ENCODE assay signal across 9 mouse cellular contexts in the genomic region with DNA sequence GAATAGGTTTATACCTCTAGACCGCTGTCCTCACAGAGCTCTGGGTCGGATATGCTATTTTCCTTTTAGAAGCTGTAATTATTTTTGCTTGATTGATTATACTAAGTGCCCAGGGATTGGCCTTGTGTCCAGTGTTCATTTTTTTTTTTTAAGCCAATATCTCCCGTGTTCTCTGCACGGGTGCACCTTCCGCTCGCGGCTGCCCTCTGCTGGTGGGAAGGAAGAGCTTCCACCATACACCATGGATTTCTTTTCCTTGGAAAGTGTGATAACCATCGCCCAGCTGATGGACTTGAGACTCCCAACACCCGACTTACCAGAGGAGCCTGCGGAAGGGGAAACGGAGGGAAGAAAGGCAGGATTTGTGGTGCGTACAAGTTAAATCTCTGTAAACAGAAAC. TPM values are rescaled to one million over a fixed set of nuclear protein-coding genes. Genes with fewer than 3 reads are reported as not detected.
DNase-seq lines count a peak whose midpoint lies in the region; ATAC-seq and TF ChIP-seq lines count a peak whose summit lies in the region.
"Had no signal": no experiment of that assay in that cellular context is flagged by ENCODE, and none has a peak within 500 bp of the region (broad histone marks: within the 10 kb centered on the region; RNA-seq: fewer than 3 reads in every experiment).

No protein-coding gene starts in this region.

- H3K4me1 ChIP-seq in heart, embryonic 14.5 days (ENCODE audit: control insufficient read depth in 2 of 2, insufficient read depth in 2 of 2, low read length in 2 of 2) = peaks cover 5 to 7% of the 10 kb centered on the region in 2 experiments; a peak in 3 of 4 replicates
- H3K4me1 ChIP-seq in testis, adult 2 months (ENCODE audit: control insufficient read depth, insufficient read depth, low read length) = peaks cover 5% of the 10 kb centered on the region

- ATAC-seq in heart, embryonic 14.5 days (ENCODE audit: insufficient number of reproducible peaks, insufficient read depth, low FRiP score, low read depth) = no peak

- no peak overlapping the region for H3K4me3 ChIP-seq in heart, embryonic 14.5 days (ENCODE audit: control insufficient read depth in 1 of 2, insufficient read depth in 1 of 2, low read depth in 1 of 2, low read length in 2 of 2)
- H3K4me3 ChIP-seq in testis, adult 2 months (ENCODE audit: control insufficient read depth, low read depth, low read length) = peak overlapping the region; percentile 56

- no peak overlapping the region for H3K27ac ChIP-seq in heart, embryonic 14.5 days (replicated peaks in 1 of 2; ENCODE audit: control insufficient read depth in 1 of 2, insufficient read depth in 1 of 2, low read depth in 2 of 2, low read length in 2 of 2)
- H3K27ac ChIP-seq in testis, adult 2 months (ENCODE audit: control insufficient read depth, insufficient read depth, low read depth, low read length) = no peak overlapping the region

- H3K36me3 ChIP-seq in heart, embryonic 14.5 days (ENCODE audit: control insufficient read depth, insufficient read depth, low read length) = no peaks in the 10 kb centered on the region
- H3K36me3 ChIP-seq in testis, adult 2 months (ENCODE audit: control insufficient read depth, insufficient read depth, low read length) = no peaks in the 10 kb centered on the region

- H3K9ac ChIP-seq in heart, embryonic 14.5 days (ENCODE audit: low read length) = no peak overlapping the region

- H3K9me3 ChIP-seq in heart, embryonic 14.5 days (ENCODE audit: control insufficient read depth, low read length) = no peaks in the 10 kb centered on the region

- 20% methylated on average over 12 of the region's 12 CpGs for WGBS in heart, embryonic 14.5 days

- peak; percentile 74 to 84 for DNase-seq in layer of hippocampus, postnatal 10 days (ENCODE audit: low spot score in 2 of 2)
- no peak for DNase-seq in layer of hippocampus, adult 9-11 months
- DNase-seq in adrenal gland, adult 18-20 months (ENCODE audit: low spot score in 2 of 2) = peak; percentile 64 to 82
- DNase-seq in embryo, embryonic 11 days = peak; percentile 73
- peak; percentile 87 for DNase-seq in kidney, postnatal 4 days
- peak; percentile 68 for DNase-seq in naive thymus-derived CD4-positive, alpha-beta T cell, adult 2 months (ENCODE audit: low read depth)

- TF ChIP-seq POLR2A in testis, adult 2 months (IDR thresholded peaks at IDR 0.05; ENCODE audit: control insufficient read depth, low read depth, low read length) = no peak

- TF ChIP-seq CTCF in testis, adult 2 months (IDR thresholded peaks at IDR 0.05; ENCODE audit: control insufficient read depth, insufficient read depth, insufficient replicate concordance, low read depth, low read length) = peak; percentile 90

- no peaks in the 10 kb centered on the region; the same call in 1 of the 2 replicates for H3K27me3 ChIP-seq in heart, embryonic 14.5 days (ENCODE audit: control insufficient read depth, insufficient read depth, low read length)
- H3K27me3 ChIP-seq in testis, adult 2 months (ENCODE audit: control insufficient read depth, insufficient read depth, low read length) = no peaks in the 10 kb centered on the region

- H3K4me2 ChIP-seq in heart, embryonic 14.5 days (ENCODE audit: low read length) = peak overlapping the region; percentile 49

RNA-seq across cellular contexts. Expression of a gene that starts 3.0 kb away (rescaled TPM):
- not detected for total RNA-seq in layer of hippocampus, postnatal 10 days (2021)
- not detected for total RNA-seq in adrenal gland, adult 18-20 months (2021)
- polyA plus RNA-seq in heart, embryonic 14.5 days (2014; fragmentation: Nextera tagmentation; extraction: Ambion mirVana) = 0.49 TPM in 1 of 2 replicates, not detected in the other
- polyA plus RNA-seq in testis, adult 2 months (2012; rRNA removed) = 0.26 and 0.62 TPM in 2 replicates
- polyA plus RNA-seq: liver, embryonic 16.5 days had no signal

RNA-seq across cellular contexts. Expression of a gene that starts 28.3 kb away (rescaled TPM):
- total RNA-seq in layer of hippocampus, postnatal 10 days (2021) = 10 to 100 TPM; 68.2 to 69.0 TPM
- total RNA-seq in adrenal gland, adult 18-20 months (2021) = 10 to 100 TPM; 56.9 to 61.9 TPM
- polyA plus RNA-seq in heart, embryonic 14.5 days (2014; fragmentation: Nextera tagmentation; extraction: Ambion mirVana) = 48.4 and 53.9 TPM in 2 replicates
- polyA plus RNA-seq in testis, adult 2 months (2012; rRNA removed) = 170 and 195 TPM in 2 replicates

RNA-seq across cellular contexts. Expression of a gene that starts 39.1 kb away (rescaled TPM):
- total RNA-seq in layer of hippocampus, postnatal 10 days (2021) = 1,000 to 10,000 TPM; 1,050 to 1,141 TPM
- 10 to 100 TPM; 35.4 to 50.2 TPM for total RNA-seq in adrenal gland, adult 18-20 months (2021)
- polyA plus RNA-seq in heart, embryonic 14.5 days (2014; fragmentation: Nextera tagmentation; extraction: Ambion mirVana) = 77.0 and 85.0 TPM in 2 replicates
- polyA plus RNA-seq in testis, adult 2 months (2012; rRNA removed) = 15.8 and 23.1 TPM in 2 replicates

RNA-seq across cellular contexts. Expression of a gene that starts 52.7 kb away (rescaled TPM):
- 10 to 100 TPM; 33.5 to 34.2 TPM for total RNA-seq in layer of hippocampus, postnatal 10 days (2021)
- total RNA-seq in adrenal gland, adult 18-20 months (2021) = 10 to 100 TPM; 61.8 to 73.0 TPM
- polyA plus RNA-seq in heart, embryonic 14.5 days (2014; fragmentation: Nextera tagmentation; extraction: Ambion mirVana) = 4.1 and 5.4 TPM in 2 replicates
- 5.1 and 5.5 TPM in 2 replicates for polyA plus RNA-seq in testis, adult 2 months (2012; rRNA removed)

Comparison
In these comparisons a context has a peak if more than half of its experiments do, and no peak if none do; other contexts are left out.
1. RNA of a gene that starts 39.1 kb away (total RNA-seq): 1,050 to 1,141 TPM in layer of hippocampus, postnatal 10 days; 35.4 to 50.2 TPM in adrenal gland, adult 18-20 months; every median in the first group is over 10 times any median in the second.